Mouse (Mus musculus): Measurements from ENCODE around the gene Psmd14.

Gene Psmd14

DNA sequence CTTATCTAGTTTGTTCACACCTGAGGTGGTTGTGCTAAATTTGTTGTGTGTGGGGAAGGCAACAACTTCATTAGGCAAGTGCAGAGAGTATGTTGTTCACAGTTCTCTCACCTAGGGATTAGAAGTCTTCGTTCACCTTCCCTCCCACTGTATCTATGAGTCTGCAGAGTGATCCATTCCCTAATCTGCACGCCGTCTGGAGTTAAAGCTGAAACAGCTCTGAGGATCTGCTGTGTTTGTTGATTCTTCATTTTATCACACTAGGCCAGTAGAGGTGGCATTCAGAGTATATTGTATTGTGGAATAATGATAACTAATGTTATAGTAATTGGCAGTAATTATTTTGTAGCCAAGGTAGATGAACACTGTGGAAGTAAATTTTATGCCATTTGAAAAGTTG lies 48.5 kb downstream of the Psmd14 start:
- DNase-seq, result no peak

DNA sequence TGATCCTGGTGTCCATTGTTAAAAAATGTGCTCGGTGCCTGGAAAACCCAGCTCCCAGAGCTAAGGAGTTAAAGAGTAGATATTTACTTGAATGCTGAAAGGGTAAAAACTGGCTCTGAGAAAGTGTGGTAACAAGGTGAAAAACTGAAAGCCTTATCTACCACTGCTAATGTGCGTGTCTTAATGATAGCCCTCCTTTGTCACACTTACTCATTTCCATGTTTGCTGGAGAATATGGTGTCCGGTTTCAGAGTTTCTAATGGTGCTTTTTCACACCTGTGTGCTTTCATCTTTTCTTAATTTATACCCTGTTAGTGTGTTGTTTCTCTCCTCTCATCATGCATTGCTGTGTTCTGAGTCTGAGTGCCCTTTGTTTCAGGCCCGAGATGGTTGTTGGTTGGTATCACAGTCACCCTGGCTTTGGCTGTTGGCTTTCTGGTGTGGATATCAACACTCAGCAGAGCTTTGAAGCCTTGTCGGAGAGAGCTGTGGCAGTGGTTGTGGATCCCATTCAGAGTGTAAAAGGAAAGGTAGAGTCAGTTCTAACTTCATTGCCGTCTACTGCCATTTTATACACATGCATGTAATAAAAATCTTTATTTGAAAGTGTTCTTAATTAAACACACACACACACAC lies 53.1 kb downstream of the Psmd14 start:
- DNase-seq, result no peak

DNA sequence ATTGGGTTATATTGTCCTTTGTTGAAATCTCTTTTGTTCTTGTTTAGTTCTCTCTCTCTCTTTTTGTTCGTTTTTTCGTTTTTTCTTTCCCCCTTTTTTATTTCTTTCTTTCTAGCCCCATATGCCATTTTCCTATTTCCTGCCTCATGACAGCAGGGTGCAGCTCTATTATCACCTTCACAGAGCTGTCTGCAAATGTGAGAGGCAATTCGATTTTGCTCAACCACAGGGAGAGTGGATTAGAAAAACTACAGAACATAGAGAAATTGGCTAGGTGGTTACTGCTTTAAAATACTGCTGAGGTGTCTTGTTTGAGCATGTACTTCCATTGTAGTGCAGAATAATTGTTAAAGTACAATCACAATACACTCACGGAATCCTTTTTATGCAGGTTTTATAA lies 54.0 kb downstream of the Psmd14 start:
- DNase-seq, result no peak

DNA sequence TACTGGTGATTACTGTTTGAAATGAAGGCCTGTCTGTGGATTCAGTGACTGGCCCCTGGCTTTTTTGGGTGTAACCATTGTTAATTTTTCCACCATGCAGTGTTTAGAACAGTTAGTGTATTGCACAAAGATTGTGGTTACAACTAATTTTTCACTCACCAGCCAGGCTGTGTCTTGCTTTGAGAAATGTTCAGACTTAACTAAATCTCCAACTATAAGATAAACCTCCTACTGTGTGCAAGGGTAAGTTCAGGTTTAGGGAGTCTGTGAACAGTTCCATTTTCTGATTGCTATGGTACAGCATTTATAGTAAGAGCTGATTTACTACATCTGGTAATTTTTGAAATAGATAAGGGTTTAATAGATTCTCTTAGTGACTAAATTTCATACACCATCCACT lies 69.3 kb downstream of the Psmd14 start:
- DNase-seq, result no peak

DNA sequence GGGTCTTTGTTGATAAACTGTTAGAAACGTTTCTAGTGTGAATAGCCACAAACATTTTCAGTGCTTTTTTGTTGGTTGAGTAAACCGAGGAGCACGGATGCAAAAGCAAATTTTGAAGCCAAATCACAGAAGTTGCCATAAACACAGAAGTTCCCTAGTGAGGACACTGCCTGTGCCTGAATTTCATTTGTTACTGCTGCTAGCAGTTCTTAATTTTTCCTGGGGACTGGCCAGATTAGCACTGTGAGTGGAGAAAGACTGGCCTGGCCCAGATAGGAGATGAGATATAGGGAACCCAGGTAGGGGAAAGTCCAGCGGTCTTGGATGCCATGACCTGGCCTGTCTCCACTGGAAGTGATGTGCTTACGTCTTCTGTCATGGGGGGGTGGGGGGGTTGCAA lies 83.5 kb downstream of the Psmd14 start:
- no peak for DNase-seq

DNA sequence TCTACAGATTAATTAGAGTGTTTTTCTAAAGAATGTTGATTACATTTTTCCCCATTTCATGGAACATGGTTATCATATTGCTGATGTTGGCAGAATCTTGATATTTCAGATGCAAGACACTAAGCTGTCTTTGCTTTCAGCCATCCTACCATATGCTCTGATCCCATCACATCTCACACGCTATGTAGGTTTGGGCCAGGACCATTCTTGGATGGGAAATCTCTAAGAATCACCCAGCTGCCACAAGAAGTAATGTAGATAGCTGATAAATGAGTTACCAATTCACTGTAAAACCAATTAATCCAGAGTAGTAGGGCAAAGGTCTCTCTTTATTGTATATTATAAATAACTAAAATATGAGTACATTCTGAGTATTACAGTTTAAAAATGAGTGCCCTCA lies 86.6 kb downstream of the Psmd14 start:
- DNase-seq, result no peak

DNA sequence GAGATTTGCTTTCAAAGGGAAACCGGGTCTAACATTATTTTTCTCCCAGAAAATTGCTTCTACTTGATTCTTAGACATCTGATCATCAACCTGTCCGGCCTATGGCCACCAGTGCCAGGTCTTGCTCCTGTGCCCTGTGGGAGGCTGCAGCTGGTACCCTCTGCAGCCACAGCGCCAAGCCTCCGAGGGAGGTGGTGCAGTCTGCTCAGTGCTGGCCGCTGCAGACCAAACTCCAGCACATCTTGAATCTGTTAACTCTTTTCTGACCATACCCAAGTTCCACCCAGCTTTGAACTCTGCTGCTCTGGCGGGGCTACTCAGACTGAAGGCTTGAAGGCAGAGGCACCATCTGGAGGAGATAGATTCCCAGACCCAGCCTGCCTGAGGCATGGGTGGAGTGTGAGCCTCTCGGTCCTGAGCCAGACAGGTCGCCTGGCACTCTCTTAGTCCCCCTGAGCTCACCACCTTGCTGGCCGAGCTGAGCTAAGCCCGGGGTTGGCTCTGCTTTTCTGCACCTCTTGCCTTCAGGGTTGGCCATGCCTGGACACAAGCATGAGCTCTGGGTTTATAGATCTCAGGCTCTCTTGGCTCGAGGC lies 91.3 kb downstream of the Psmd14 start, which contains the start of gene Tbr1:
Tbr1 (plus strand) TSS at position 275 of the 596 bp plus-strand sequence.
- peak; percentile 55 for DNase-seq

DNA sequence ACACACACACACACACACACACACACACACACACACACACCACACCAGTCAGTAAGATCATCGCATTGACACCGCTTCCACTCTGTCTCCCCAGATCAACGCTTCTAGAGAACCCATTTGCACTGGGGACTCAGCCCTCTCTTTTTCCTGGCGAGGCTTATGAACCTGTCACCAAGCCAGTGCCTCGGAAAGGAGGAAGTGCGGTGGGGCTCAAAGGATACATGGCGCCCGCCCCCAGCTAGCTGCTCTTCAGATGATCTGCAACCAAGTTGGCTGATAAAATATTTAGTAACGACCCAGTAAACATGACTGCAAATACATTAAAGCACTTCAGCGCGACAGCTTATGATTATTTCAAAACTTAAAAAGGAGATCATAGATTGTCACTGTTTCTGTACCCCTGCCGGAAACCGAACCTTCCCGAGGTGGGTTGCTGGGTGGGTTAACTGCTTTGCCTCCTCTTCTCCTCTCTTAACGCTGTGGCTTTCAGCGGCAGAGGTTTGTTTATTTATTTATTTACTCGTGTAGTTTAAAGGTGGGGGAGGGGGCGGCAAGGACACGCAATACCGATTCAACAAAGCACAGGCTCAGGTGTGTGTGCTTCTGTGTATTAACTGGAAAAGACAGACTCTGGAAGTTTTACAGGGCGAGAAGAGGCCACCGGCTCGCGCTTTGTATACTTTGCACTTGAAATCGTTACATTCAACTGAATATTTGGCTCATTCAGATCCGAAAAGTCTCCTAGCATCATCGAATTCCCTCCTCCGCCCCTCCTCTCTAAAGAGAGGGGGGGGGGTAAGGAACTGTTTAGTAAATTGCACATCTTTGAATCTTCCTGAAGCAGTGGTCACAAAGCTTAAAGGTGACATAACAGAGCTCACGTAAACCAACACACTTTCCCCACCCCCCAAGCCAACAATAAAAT lies 92.2 kb downstream of the Psmd14 start:
- DNase-seq, result peak; percentile 27 to 37

DNA sequence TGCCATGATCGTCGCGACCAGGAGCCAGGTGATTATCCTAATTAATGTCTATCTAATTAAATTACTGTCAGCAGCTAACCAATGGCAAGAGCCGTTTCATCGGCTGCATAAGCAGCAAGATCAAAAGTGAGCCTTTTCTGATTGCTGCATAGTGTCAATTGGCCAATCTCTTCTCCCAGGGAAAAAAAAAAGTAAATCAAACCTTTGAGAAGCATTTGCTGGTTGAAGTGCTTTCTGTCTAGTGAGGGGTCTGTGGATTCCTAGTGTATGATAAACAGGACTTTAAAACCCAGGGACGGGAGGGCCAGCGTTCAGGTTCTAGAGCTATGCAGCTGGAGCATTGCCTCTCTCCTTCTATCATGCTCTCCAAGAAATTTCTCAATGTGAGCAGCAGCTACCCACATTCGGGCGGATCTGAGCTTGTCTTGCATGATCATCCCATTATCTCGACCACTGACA lies 92.9 kb downstream of the Psmd14 start:
- peak in 1 of 2 experiments; percentile 28 for DNase-seq

DNA sequence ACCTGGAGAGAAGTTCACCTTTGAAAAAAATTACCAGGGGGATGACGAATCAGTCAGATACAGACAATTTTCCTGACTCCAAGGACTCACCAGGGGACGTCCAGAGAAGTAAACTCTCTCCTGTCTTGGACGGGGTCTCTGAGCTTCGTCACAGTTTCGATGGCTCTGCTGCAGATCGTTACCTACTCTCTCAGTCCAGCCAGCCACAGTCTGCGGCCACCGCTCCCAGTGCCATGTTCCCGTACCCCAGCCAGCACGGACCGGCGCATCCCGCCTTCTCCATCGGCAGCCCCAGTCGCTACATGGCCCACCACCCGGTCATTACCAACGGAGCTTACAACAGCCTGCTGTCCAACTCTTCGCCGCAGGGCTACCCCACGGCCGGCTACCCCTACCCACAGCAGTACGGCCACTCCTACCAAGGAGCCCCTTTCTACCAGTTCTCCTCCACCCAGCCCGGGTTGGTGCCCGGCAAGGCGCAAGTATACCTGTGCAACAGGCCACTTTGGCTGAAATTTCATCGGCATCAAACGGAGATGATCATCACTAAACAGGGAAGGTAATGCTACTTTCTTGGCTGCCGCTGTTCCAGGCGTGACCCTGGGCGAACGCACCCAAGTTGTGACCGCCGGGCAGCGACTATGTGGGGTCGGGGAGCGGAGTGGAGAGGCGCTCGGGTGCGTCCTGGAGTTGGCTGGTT lies 93.5 kb downstream of the Psmd14 start:
- DNase-seq, result peak; percentile 26 to 42

DNA sequence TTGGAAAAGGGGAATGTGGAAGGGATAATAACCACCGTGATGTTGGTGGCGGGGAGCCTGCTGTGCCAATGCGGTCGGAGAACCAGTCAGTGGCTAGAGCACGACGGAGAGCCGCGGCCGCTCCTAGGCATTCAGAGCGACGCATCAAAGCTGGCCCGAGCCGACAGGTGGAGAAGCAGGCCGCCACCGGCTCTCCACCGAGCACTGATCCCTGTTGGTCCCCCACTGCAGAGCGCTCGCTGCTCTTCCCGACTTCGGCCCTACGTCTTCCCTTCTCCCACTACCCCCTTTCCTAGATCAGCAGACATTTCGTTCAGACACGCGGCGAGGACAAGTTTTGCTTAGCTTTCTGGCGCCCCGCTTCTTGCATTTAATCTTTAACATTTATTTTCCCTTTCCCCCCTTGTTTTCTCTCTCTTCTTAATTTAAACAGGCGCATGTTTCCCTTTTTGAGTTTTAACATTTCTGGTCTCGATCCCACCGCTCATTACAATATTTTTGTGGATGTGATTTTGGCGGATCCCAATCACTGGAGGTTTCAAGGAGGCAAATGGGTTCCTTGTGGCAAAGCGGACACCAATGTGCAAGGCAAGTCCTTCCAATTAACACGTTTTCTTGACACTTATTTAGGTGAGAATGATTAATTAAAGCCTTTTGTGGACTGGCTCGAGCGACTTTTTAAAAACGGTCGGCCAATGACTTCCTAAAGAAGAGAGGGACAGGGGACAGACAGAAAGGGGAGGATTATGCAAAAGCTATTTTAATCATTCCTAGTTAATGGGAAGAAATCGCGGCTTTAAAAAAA lies 94.2 kb downstream of the Psmd14 start:
- peak in 1 of 2 experiments; percentile 41 for DNase-seq

DNA sequence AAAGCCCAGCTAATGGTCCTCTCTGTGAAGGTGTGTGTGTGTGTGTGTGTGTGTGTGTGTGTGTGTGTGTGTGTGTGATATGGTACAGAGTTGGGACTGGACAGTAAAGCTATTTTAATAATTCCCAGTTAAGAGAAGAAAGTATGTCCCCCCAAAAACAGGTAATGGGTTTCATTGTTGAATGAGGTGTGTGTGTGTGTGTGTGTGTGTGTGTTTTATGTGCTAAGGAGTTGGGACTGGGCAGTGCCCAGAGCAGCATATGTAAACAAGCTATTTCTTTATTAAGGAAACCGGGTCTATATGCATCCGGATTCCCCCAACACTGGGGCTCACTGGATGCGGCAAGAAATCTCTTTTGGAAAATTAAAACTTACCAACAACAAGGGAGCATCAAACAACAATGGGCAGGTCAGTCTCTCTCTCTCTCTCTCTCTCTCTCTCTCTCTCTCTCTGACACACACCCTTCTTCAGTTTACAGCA lies 94.9 kb downstream of the Psmd14 start:
- no peak for DNase-seq

DNA sequence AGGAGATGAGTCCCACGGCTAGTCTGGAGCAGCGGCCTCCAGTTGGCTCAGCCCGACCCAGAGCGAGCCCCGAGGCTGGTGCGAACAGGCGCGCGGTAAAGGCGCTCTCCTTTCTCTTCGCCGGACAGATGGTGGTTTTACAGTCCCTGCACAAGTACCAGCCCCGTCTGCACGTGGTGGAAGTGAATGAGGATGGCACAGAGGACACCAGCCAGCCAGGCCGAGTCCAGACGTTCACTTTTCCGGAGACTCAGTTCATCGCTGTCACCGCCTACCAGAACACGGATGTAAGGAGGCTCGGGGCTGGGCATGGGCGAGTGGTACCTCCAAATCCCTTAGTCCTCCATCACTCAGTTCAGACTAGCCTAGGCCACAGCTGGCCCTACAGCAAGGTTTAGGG lies 95.7 kb downstream of the Psmd14 start:
- DNase-seq, result peak; percentile 25 to 33

DNA sequence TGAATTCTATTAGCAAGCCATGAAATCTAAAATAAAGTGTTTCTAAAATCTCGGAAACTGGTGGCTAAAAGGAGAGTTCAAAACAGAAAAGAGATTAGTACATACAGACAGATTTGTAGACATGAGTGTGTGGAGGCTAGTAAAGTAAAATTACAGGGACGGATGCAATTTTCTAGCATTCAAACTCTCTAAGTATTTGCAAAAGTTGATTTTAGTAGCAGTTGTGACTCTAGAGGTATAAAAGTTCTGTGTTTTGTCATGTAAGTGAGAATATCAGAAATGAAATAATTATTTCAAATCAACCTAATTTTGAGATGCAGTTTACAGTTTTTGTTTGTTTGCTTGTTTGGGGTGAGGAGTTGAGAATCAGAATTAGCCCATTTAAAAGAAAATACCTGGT lies 96.3 kb downstream of the Psmd14 start:
- no peak for DNase-seq

DNA sequence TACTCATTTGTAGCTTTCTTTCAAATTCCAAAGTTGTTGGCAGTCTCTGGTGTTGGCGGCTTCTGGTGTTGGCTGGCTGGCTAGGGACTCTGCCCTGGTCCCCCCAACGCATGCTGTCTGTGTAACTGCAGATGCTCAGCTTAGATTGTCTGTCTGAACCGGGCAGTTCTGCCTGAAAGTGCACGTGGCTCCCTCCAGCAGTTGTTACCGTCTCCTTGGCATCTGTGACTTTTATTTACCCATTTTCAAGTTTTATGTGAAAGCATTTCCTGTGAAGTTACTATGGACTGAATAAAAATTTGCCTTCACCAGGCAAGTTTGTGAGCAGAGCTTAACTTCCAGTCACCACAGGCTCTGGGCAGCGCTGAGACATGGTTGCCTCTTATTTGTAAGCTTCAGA lies 97.3 kb downstream of the Psmd14 start:
- DNase-seq, result no peak

DNA sequence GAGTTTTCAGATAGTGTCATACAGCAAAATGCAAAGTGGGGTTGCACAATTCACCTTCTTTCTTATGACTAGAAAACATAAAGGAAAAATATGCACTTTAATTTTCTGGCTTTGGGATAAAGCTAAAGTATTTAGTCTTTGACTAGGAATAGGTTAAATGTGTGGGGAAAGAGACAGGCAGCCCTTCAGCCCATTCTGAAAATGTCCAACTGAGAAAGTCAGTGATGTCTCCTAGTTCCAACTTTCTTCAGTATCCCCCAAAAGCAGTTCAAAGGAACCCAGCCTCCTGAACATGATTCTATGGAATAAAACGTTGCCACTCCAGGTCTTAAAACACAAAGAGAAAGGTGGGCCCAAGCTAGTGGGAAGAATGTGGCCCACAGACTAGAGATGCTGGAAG lies 97.9 kb downstream of the Psmd14 start:
- no peak for DNase-seq

DNA sequence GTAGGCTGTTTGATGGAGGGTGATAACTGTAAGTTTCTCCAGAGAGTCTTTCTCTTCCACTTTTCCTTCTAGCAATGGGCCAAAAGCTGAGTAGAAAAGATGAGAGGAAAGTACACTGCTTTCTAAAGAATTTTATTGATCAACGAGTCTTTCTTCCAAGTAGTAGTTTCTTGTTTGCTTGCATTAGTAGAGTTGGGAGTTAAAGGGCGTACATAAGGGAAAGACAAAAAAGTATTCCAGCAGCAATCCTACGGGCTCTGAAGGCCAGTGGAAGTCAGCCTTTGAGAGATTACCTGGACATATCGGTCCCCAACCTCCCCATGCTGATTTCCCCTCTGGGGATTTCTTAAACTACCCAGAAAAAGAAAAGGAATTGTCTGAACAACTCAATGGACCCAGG lies 99.3 kb downstream of the Psmd14 start:
- no peak for DNase-seq

DNA sequence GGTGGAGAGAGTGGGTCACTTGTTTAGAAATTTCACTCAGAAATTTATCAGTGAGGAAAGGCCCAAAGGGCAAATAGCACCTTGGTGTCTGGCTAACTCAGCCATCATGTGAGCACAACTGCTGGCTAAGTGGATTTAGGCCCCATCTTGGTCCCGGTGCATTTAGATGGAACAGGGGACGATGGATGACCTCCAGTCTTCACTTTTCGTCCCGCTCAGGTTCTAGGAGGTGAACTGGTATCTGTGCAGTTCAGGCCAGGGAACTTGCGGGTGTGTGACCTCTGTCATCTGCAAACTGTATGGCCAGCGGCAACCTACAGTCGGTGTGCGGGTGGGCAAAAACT lies 99.6 kb downstream of the Psmd14 start:
- no peak for DNase-seq

DNA sequence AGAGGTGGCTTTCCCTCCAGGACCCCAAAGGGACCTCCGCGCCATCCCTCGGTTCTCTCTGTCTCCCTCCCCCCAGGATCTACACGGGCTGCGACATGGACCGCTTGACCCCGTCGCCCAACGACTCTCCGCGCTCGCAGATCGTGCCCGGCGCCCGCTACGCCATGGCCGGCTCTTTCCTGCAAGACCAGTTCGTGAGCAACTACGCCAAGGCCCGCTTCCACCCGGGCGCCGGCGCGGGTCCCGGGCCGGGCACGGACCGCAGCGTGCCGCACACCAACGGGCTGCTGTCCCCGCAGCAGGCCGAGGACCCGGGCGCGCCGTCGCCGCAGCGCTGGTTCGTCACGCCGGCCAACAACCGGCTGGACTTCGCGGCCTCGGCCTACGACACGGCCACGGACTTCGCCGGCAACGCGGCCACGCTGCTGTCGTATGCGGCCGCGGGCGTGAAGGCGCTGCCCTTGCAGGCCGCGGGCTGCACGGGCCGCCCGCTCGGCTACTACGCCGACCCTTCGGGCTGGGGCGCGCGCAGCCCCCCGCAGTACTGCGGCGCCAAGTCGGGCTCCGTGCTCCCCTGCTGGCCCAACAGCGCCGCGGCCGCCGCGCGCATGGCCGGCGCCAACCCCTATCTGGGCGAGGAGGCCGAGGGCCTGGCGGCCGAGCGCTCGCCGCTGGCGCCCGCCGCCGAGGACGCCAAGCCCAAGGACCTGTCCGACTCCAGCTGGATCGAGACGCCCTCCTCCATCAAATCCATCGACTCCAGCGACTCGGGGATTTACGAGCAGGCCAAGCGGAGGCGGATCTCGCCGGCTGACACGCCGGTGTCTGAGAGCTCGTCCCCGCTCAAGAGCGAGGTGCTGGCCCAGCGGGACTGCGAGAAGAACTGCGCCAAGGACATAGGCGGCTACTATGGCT lies 100.3 kb downstream of the Psmd14 start:
- DNase-seq, result peak; percentile 30 to 37

DNA sequence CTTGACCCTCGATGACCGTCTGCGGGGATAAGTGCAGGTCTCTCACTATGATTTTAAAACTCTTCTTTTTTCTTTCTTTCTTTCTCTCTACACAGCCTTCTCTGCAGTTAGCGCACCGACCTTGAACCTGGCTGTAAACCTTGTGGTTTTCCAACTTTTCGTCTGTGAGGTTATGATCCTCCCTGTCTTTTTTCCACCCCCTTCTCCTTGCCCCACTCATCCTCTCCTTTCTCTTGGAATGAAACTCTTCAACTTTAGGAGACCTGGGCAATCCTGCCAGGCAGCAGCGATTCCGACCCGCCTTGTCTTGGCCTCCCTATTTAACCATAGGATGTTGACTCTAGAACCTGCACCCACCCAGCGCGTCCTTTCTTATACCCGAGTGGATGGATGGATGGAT lies 101.0 kb downstream of the Psmd14 start:
- DNase-seq, result no peak

DNA sequence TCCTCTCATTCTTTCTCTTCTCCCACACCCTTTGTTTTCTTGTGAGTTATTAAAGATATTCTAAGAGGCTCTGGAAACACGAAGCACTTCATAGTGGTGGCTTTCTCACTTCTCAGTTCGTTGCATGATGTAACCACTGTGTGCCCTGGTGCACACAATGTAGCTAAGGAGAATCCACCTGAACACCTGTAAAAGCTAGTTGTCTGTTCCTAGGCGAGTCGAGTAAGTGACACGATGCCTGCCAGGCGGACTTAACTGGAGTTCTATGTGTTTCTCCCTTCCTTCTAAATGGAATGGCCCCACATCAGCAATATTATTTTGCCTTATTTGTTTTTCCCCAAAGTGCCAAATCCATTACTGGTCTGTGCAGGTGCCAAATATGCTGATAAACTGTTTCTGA lies 101.6 kb downstream of the Psmd14 start:
- DNase-seq, result no peak
